Mouse (Mus musculus): ENCODE measurements at regions not wholly inside any gene's neighbourhood (a gene's known extent, or its start where the extent isn't known, plus 50 kb on each side); places are given as distances from the start of the nearest gene placed in this dataset.

- TF ChIP-seq CTCF (IDR thresholded peaks at IDR 0.05; ENCODE audit: low read depth, low read length), result no peak
- TF ChIP-seq EP300 (IDR thresholded peaks at IDR 0.05; ENCODE audit: insufficient read depth, low read depth, low read length), result no peak
- no peak for TF ChIP-seq POLR2A (IDR thresholded peaks at IDR 0.05; ENCODE audit: insufficient read depth, low read length)
These were observed 559.0 kb downstream of the Gsdmc2 start for GRCm38 (mm10) chr15:63286026-63286425.
